In the genomic region with DNA sequence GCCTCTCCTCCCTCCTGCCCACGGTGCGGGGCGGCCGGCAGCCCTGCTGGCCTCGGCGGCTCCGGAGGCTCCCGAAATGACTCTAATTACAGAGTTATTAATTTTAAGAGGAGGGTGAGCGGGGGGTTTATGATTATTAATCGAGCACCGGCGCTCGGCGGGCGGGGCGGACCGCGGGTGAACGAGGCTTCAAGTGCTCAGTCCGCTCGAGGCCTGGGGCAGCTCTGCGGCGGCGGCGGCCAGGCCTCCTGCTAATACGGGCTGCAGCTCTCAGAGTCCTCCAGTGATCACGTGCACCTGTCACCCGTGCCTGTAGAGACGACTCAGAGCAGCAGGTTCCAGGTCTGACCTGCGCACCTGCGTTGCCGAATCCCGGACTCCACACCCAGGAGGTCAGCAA, we compare ENCODE assay signal across 10 mouse cellular contexts. TPM values are rescaled to one million over a fixed set of nuclear protein-coding genes. Genes with fewer than 3 reads are reported as not detected.
DNase-seq lines count a peak whose midpoint lies in the region; ATAC-seq and TF ChIP-seq lines count a peak whose summit lies in the region.
"Had no signal": no experiment of that assay in that cellular context is flagged by ENCODE, and none has a peak within 500 bp of the region (broad histone marks: within the 10 kb centered on the region; RNA-seq: fewer than 3 reads in every experiment).

No protein-coding gene starts in this region.

- no peaks in the 10 kb centered on the region for H3K4me1 ChIP-seq in lung, embryonic 16.5 days (replicated peaks; ENCODE audit: control insufficient read depth, insufficient read depth, low read length)
- peaks cover 5% of the 10 kb centered on the region; the same call in 1 of the 2 replicates for H3K4me1 ChIP-seq in hindbrain, embryonic 14.5 days (replicated peaks; ENCODE audit: control insufficient read depth, insufficient read depth, low read length)
- H3K4me1 ChIP-seq in limb, embryonic 13.5 days: peaks cover 9% of the 10 kb centered on the region; the same call in 1 of the 2 replicates
- no peaks in the 10 kb centered on the region for H3K4me1 ChIP-seq in liver, postnatal 0 days (ENCODE audit: insufficient read depth)

- ATAC-seq in lung, embryonic 16.5 days (ENCODE audit: low read depth): no peak
- no peak for ATAC-seq in hindbrain, embryonic 14.5 days (ENCODE audit: low FRiP score)
- no peak for ATAC-seq in limb, embryonic 13.5 days (ENCODE audit: low FRiP score, low read depth)
- no peak for ATAC-seq in liver, postnatal 0 days

- H3K27me3 ChIP-seq in lung, embryonic 16.5 days (ENCODE audit: control insufficient read depth, insufficient read depth, low read depth, low read length): peaks cover 69% of the 10 kb centered on the region
- peaks cover 96% of the 10 kb centered on the region for H3K27me3 ChIP-seq in hindbrain, embryonic 14.5 days (ENCODE audit: control insufficient read depth, insufficient read depth, low read length)
- H3K27me3 ChIP-seq in limb, embryonic 13.5 days: peaks cover 97% of the 10 kb centered on the region
- H3K27me3 ChIP-seq in liver, postnatal 0 days (ENCODE audit: insufficient read depth, low read length): peaks cover 82% of the 10 kb centered on the region

- TF ChIP-seq EP300 in liver, postnatal 0 days (IDR thresholded peaks at IDR 0.05; ENCODE audit: low read depth): no peak

- no peaks in the 10 kb centered on the region for H3K36me3 ChIP-seq in lung, embryonic 16.5 days (ENCODE audit: control insufficient read depth, insufficient read depth, low read length)
- H3K36me3 ChIP-seq in hindbrain, embryonic 14.5 days (replicated peaks; ENCODE audit: control insufficient read depth, insufficient read depth): no peaks in the 10 kb centered on the region
- no peaks in the 10 kb centered on the region for H3K36me3 ChIP-seq in limb, embryonic 13.5 days
- no peaks in the 10 kb centered on the region for H3K36me3 ChIP-seq in liver, postnatal 0 days (replicated peaks; ENCODE audit: insufficient read depth, low read length)

- intact Hi-C loops in left cerebral cortex, postnatal 10 days (cut with DNase I): no loop called here

- H3K4me2 ChIP-seq in lung, embryonic 16.5 days (ENCODE audit: low read depth, low read length): peak overlapping the region; percentile 39; the same call in 1 of the 2 replicates
- peak overlapping the region; percentile 49 for H3K4me2 ChIP-seq in hindbrain, embryonic 14.5 days (replicated peaks)
- peak overlapping the region; percentile 46 for H3K4me2 ChIP-seq in limb, embryonic 13.5 days (replicated peaks)
- H3K4me2 ChIP-seq in liver, postnatal 0 days (ENCODE audit: low read depth, low read length): no peak overlapping the region

- under 1% methylated on average over 33 of the region's 33 CpGs for WGBS in lung, embryonic 16.5 days
- 1% methylated on average over 33 of the region's 33 CpGs for WGBS in hindbrain, embryonic 14.5 days
- 1% methylated on average over 32 of the region's 33 CpGs for WGBS in limb, embryonic 13.5 days
- 3% methylated on average over 33 of the region's 33 CpGs for WGBS in liver, postnatal 0 days (ENCODE audit: insufficient replicate concordance)

- no peak for DNase-seq in lung, postnatal 36 days
- no peak for DNase-seq in hindbrain, embryonic 14.5 days (ENCODE audit: low spot score)
- DNase-seq in cerebellum, adult 18-20 months: no peak
- DNase-seq in left cerebral cortex, postnatal 10 days (ENCODE audit: extremely low spot score in 1 of 2, low spot score in 2 of 2): no peak
- no peak for DNase-seq in adrenal gland, adult (ENCODE audit: inconsistent age in 2 of 2, low spot score in 1 of 2)
- no peak for DNase-seq in liver, postnatal 0 days
- DNase-seq: right cerebral cortex, postnatal 25 days had no signal

- H3K9ac ChIP-seq in lung, embryonic 16.5 days (ENCODE audit: low read length): no peak overlapping the region
- H3K9ac ChIP-seq in hindbrain, embryonic 14.5 days: peak overlapping the region; percentile 10; the same call in 1 of the 2 replicates
- no peak overlapping the region for H3K9ac ChIP-seq in limb, embryonic 13.5 days
- no peak overlapping the region for H3K9ac ChIP-seq in liver, postnatal 0 days (replicated peaks)

- H3K27ac ChIP-seq in lung, embryonic 16.5 days (ENCODE audit: low read length): no peak overlapping the region
- 0 out of 2 replicates have a peak overlapping the region, but pooled peaks have one; percentile 29 for H3K27ac ChIP-seq in hindbrain, embryonic 14.5 days
- no peak overlapping the region for H3K27ac ChIP-seq in limb, embryonic 13.5 days
- no peak overlapping the region for H3K27ac ChIP-seq in liver, postnatal 0 days (ENCODE audit: low read depth)
- H3K27ac ChIP-seq: macrophage had no signal

- no peak for TF ChIP-seq CTCF in liver, postnatal 0 days (IDR thresholded peaks at IDR 0.05; ENCODE audit: low read depth)

- H3K9me3 ChIP-seq in lung, embryonic 16.5 days (ENCODE audit: control insufficient read depth, low read length): no peaks in the 10 kb centered on the region
- no peaks in the 10 kb centered on the region for H3K9me3 ChIP-seq in hindbrain, embryonic 14.5 days (ENCODE audit: control insufficient read depth, low read length)
- H3K9me3 ChIP-seq in limb, embryonic 13.5 days: peaks cover 5% of the 10 kb centered on the region; the same call in 1 of the 2 replicates
- no peaks in the 10 kb centered on the region for H3K9me3 ChIP-seq in liver, postnatal 0 days (ENCODE audit: low read length)

- peak overlapping the region; percentile 25 for H3K4me3 ChIP-seq in lung, embryonic 16.5 days (ENCODE audit: low read length)
- peak overlapping the region; percentile 20 for H3K4me3 ChIP-seq in hindbrain, embryonic 14.5 days (replicated peaks; ENCODE audit: low read length)
- H3K4me3 ChIP-seq in limb, embryonic 13.5 days: peak overlapping the region; percentile 25
- no peak overlapping the region for H3K4me3 ChIP-seq in liver, postnatal 0 days (ENCODE audit: low read depth, low read length)

RNA-seq across cellular contexts. Expression of a gene that starts 21.2 kb away (rescaled TPM):
- 0.05 TPM in 1 of 2 replicates, not detected in the other for polyA plus RNA-seq in lung, embryonic 16.5 days (2015; fragmentation: Nextera tagmentation; extraction: Ambion mirVana)
- 18.7 and 22.1 TPM in 2 replicates for polyA plus RNA-seq in hindbrain, embryonic 14.5 days (2014; fragmentation: Nextera tagmentation; extraction: Ambion mirVana)
- polyA plus RNA-seq in limb, embryonic 13.5 days (2015; fragmentation: Nextera tagmentation; extraction: Ambion mirVana): 0.04 TPM in 1 of 2 replicates, not detected in the other
- not detected for total RNA-seq in left cerebral cortex, postnatal 10 days (2021)
- polyA plus RNA-seq in liver, postnatal 0 days (2015; fragmentation: Nextera tagmentation; extraction: Ambion mirVana): not detected in 2 replicates
- polyA plus RNA-seq: macrophage had no signal

Comparison
In these comparisons a context has a peak if more than half of its experiments do, and no peak if none do; other contexts are left out.
1. RNA of a gene that starts 21.2 kb away (polyA plus RNA-seq): 18.7 to 22.1 TPM in hindbrain, embryonic 14.5 days; 0.04 TPM in limb, embryonic 13.5 days, 0.05 TPM in lung, embryonic 16.5 days and not detected in liver, postnatal 0 days; every median in the first group is over 10 times any median in the second.